Mouse (Mus musculus) bone marrow, adult 2 months (tissue): ENCODE measurements around the gene Lsamp.

Source experiments
- CTCF ChIP-seq: fragments of 200-500 bp; IDR thresholded peaks from 2 replicates; pipeline ENCODE4 v1.5.1; 2011; ENCODE audit warnings: low read length, control low read depth; ENCODE audit not compliant: control insufficient read depth, insufficient read depth
- POLR2A ChIP-seq: fragments of 200-500 bp; IDR thresholded peaks from 2 replicates; pipeline ENCODE4 v1.6.1; 2011; ENCODE audit warnings: low read depth, mild to moderate bottlenecking, control low read depth, low read length, borderline replicate concordance; ENCODE audit not compliant: control insufficient read depth

DNA sequence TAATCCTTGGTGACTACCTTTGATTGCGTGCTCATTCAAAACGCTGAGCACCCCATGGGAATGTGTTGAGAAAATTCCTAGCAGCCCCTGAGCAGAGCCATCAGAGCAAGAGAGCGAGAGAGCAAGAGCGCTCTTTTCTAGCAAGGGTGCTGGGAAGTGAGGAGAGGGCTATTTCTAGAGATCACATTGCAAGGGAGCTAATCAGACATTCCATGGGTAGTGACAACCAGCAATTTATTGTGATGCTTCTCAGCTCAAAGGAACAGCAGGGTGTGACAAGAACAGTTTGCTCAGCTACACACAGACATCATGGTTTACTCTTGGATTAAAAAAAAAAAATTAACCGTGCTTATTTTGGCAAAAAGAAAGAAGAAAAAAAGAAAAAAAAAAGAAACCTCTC lies 487.8 kb downstream of the Lsamp start:
- no peak for TF ChIP-seq POLR2A
- no peak for TF ChIP-seq CTCF
